Mouse (Mus musculus) naive thymus-derived CD4-positive, alpha-beta T cell, adult 2 months (primary cell): ENCODE data around the gene Speer4d.
A peak's percentile ranks its signal among the peaks of the same experiment; 100 is the strongest.
"Not testable (repeated sequence)": the region's sequence is repeated elsewhere in the genome, so short reads cannot be mapped to it uniquely, and the experiment has no call there.

Source experiments
- DNase-seq: peaks from one replicate; pipeline ENCODE4 v3.0.0-alpha.2; 2011; ENCODE audit warnings: low read depth

The Speer4d gene

DNA sequence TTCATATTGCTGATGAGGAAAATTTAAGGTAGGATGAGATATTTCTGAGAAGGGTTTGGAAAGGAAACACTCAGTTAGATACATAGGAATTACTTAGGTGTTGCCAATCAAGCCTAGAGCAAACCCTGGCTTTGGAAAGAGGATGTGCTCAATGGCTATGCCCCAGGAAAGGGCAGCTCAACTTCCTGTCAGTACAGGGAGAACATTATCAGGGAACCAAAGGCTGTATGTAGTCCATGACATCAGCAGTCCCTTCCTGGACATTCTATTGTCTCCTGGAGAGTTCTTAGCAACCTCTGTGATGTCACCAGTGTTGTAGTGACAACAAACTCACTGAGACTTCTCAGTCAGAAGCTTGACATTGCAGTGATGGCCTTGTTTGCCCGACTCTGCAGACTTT is at the start of gene Speer4d:
Gene Speer4d, plus strand, starts transcription at position 301 of the 400 bp plus-strand sequence.
- not testable (repeated sequence) for DNase-seq

DNA sequence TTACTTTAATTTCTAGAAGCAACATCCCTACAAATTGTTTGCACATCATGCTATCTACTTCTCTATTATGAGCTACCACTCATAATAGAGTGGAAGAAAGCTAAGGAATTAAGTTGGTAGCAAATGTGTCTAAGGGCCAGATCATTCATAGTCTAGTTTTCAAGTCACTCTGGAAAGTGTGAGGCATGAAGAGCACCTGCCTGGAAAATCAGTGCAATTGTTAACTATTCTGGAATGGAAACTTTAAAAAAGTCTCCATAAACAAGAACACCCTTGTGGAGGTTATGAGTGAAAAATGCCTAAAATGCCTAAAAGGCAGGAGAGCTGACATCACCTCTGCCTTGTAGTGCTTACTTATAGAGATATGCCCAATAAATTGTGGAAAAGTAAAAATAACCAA is 45.1 kb upstream of the Speer4d start:
- DNase-seq, result not testable (repeated sequence)

DNA sequence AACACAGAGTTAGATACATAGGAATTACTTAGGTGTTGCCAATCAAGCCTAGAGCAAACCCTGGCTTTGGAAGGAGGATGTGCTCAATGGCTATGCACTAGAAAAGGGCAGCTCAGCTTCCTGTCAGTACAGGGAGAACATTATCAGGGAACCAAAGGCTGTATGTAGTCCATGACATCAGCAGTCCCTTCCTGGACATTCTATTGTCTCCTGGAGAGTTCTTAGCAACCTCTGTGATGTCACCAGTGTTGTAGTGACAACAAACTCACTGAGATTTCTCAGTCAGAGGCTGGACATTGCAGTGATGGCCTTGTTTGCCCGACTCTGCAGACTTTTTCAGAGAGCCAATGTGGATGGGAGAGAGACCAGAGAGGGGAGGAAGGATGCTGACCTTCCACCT is 41.8 kb upstream of the Speer4d start, which contains the start of gene Gm21083:
Gene Gm21083, plus strand, starts transcription at position 301 of the 400 bp plus-strand sequence.
- not testable (repeated sequence) for DNase-seq

DNA sequence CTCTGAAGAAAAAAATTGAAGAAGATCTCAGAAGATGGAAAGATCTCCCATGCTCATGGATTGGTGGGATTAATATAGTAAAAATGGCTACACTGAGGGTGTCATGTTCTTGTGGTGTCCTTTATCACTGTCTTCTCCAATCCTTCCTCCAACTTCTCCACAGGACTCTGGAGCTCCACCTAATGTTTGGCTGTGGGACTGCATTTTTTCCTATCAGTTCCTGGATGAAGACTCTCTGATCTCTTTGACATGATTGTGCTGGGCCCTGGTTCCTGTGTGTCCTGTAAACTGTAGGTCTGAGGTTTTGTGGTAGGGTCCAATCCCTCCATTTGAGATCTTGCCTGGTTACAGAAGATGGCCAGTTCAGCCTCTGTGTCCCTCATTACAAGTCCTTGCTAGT is 32.5 kb upstream of the Speer4d start:
- DNase-seq, result not testable (repeated sequence)

DNA sequence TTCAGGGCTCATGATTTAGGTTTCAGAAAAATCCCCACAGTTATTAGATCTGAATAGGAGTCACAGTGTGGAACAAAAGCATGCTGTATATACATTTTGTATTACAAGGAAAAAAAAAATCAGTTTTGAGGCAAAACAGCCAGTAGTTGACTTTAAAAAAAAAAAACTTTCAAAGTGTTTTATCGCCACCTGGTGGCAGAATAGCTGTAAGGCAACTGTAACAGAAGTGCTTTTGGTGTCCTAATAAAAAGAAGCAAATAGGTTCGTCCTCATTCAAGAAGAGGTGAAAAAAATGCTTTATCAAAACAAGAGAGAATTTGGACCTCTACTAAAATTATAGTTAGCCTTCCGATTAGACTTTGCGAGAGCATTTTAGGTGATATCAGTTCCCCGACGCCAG is 30.6 kb upstream of the Speer4d start:
- DNase-seq, result peak; percentile 2

DNA sequence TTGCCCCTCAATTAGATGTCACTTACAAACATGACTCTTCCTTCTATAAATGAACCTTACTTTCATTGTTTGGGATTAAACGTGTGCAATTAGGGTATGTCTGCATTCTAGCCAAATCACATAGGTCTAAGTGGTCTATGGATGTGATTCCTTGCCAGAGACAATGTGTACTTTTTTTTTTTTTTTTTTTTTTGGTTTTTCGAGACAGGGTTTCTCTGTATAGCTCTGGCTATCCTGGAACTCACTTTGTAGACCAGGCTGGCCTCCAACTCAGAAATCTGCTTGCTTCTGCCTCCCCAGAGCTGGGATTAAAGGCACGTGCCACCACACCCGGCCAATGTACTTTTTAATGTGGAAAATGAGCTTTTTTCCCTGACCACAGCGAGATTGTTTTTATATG is 28.2 kb upstream of the Speer4d start:
- not testable (repeated sequence) for DNase-seq

DNA sequence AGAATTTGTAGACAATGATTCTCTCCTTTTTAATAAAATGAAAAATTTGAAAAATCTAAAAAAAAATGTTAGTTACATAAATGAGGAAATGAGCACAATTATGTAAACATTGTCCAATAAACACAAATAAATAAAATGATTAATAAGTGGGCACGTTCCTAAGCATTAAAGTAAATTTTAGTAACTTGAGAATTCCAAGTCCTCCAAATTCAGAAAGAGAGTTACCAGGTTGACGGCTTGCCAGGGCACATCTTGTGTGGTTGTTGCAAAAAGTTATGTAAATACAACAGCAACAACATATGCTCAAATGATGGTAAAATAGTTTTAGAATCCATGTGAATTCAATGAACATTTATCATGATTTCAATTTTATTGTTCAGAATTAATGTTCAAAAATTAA is 27.3 kb upstream of the Speer4d start:
- not testable (repeated sequence) for DNase-seq

DNA sequence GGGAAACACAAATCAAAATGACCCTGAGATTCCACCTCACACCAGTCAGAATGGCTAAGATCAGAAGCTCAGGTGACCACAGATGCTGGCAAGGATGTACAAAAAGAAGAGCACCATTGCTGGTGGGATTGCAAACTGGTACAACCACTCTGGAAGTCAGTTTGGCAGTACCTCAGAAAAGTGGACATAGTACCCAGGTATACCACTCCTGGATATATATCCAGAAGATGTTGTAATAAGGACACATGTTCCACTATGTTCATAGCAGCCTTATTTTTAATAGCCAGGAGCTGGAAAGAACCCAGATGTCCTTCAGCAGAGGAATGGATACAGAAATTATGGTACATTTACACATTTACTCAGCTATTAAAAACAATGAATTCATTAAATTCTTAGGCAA is 20.0 kb upstream of the Speer4d start:
- not testable (repeated sequence) for DNase-seq

DNA sequence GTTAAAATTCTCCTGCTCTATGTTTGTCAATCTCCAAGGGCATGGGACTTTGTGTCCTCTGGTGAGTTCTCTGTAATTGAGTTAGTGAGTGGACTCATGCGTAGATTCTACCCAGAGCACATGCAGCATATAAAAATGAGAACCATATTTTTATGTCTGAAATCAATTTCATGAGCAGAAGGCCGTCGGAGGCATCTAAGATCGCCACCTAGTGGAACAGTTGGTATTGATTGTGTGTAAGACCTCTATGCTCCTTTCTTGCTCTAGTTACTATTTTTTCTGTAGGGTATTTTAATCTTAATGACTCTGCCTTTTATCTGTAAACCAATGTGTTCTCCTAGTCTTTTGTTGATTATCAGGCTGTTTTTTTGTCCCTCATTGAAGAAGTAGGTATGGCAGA is 18.5 kb upstream of the Speer4d start:
- DNase-seq, result not testable (repeated sequence)

DNA sequence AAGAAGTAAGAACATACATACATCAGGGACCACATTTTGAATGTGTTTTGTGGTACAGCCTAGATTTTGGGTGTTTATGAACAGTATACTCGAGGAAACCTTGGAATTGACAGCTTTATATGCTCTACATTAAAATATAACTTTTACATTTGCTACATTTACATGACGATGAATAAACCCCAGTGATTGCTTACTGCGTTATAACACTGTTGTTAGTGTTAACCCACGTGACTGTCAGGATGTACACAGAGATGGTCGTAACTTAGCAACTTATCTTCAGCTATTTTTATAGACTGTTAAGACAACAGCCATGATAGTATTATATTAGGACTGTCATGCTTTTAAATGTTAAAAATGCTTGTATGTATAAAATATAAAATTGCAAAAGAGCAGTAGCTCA is 17.4 kb upstream of the Speer4d start:
- not testable (repeated sequence) for DNase-seq

DNA sequence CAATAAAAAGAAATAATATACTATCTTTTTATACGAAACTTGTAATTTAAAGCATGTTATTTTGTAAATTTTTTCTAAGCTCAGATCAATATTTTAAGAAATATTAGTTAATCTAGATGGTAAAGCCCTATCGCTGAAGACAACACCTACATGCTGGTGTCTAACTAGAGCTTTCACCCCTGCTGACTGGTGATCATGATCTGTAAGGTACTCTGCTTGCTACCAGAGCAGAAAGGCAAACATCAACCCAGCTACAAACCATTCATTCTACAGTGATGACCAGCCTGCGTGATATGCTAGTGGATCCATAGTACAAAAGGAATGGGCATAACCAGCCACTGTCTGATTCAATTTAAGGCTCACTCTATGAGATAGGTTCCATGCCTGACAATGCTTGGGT is 16.9 kb upstream of the Speer4d start:
- not testable (repeated sequence) for DNase-seq

DNA sequence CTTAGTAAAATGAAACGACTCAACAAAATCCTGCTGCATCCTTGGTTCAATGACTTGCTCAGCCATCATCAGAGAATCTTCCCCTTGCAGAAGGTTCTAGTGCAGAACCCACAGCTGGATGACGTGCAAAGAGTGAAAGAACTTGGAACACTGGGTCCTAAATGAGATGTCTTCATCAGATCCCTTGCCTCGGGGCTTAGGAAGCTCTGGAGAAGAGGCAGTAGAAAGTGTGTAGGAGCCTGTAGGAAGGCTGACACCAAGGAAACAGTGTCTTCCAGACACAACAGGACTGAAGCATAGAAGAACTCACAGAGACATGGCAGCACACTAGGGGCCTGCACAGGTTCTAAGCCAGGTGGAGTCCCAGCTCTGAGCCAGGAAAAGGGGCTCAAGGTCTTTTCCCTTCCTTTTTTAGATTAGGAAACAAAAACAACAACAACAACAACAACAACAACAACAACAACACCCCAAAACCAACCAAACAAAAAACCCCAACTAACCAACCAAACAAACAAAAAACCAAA is 16.4 kb upstream of the Speer4d start:
- DNase-seq, result not testable (repeated sequence)

DNA sequence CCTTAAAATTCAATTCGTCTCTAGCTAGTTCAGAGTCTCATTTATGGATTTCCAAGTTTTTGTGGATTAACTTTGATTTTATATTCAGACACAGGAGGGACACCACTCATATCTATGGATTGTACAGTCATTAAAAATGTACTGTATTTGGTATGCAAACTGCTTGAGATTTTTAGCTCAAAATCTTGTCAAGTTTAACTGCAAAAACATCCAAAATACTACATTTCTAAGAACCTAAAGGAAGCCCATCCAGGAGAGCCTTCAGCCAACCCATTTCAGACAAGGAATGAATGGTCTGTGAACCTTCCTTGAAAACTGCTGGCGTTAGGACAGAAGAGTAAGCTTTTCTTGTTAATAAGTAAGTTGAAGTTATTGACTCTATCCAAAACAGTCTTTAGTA is 15.9 kb upstream of the Speer4d start:
- DNase-seq, result not testable (repeated sequence)

DNA sequence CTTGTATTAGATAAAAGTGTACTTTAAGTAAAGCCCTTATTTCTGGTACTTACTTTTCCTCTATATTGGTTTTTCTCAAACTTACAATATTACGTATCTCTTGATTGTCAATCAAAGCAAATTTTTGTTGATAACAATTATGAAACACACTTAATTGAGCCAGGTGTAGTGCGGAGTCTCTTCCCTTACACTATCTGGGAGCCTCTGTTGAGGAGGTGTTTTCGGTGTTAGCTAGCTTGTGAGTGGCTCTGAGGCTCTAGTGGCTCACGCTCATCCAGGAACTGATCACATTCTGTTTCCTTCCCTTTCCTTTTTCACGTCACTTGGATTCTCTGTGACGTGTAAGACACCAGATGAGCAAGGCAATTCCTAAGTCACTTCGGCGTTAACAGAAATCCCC is 15.3 kb upstream of the Speer4d start:
- DNase-seq, result not testable (repeated sequence)

DNA sequence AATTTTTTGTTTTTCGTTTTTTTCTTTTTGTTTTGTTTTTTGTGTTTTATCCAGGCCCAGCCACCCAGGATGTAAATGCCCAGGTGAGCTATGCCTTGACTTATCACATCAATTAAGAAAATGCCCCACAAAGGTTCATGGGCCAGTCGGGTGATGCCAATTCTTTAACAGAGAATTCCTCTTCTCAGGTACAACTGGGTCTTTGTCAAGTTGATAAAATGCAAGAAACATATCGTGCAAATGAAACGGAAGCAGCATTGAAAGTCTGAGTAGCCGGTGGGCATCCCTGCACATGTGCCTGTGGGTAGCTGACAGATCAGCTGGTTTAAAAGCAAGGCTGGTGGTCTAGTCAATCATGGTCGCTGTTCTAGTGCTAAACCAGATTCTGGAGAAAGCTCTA is 12.2 kb upstream of the Speer4d start:
- not testable (repeated sequence) for DNase-seq

DNA sequence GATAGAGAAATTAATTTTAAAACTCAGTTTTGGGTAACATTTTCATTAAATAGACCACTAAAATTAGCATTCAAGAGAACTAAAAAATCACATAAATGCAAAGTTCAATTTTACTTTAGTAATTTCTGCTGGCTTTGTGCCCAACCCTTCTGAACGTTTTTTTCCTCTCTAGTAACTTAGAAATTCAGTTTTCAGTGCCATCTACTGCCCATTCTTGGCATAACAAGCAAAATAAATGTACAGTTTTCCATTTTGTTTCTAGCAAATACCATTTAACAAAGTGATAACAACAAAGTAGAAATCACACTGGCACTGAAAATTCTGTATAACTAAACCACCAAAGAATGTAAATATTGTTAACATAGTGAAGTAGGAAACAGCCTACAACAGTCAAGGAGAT is 8.2 kb upstream of the Speer4d start:
- DNase-seq, result not testable (repeated sequence)

DNA sequence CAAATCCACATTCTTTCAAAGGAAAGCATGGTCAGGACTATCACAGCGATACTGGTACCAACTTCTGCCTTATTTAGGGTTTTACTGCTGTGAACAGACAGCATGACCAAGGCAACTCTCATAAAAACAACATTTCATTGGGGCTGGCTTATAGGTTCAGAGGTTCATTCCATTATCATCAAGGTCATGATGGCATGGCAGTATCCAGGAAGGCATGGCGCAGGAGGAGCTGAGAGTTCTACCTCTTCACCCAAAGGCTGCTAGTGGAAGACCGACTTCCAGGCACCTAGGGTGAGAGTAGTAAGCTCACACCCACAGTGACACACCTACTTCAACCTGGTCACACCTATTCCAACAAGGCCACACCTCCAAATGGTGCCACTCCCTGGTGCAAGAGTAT is 2.7 kb upstream of the Speer4d start:
- not testable (repeated sequence) for DNase-seq

DNA sequence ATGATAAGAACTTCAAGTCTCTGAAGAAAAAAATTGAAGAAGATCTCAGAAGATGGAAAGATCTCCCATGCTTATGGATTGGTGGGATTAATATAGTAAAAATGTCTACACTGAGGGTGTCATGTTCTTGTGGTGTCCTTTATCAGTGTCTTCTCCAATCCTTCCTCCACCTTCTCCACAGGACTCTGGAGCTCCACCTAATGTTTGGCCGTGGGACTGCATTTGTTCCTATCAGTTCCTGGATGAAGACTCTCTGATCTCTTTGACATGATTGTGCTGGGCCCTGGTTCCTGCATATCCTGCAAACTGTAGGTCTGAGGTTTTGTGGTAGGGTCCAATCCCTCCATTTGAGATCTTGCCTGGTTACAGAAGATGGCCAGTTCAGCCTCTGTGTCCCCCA is 9.3 kb downstream of the Speer4d start:
- DNase-seq, result not testable (repeated sequence)

DNA sequence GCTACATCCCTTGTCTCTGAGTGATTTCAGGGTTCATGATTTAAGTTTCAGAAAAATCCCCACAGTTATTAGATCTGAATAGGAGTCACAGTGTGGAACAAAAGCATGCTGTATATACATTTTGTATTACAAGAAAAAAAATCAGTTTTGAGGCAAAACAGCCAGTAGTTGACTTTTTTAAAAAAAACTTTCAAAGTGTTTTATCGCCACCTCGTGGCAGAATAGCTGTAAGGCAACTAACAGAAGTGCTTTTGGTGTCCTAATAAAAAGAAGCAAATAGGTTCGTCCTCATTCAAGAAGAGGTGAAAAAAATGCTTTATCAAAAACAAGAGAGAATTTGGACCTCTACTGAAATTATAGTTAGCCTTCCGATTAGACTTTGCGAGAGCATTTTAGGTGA is 11.2 kb downstream of the Speer4d start:
- DNase-seq, result not testable (repeated sequence)

DNA sequence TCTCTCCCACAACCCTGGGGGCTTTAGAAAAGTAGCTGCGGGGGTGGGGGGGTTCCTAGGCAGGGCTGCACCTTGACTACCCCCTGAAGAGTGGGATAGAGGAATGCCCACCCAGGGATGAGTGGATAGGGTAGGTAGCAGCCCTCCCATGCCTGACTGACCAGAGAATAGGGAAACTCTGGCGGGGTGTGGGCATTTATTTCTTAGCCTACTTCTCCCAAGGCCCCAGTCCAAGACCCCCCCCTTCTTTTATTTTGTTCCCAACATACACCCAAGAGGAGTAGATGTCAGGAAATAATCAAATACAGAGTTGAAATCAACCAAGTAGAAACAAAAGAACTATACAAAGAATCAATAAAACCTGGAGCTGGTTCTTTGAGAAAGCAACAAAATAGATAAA is 18.8 kb downstream of the Speer4d start:
- DNase-seq, result not testable (repeated sequence)

DNA sequence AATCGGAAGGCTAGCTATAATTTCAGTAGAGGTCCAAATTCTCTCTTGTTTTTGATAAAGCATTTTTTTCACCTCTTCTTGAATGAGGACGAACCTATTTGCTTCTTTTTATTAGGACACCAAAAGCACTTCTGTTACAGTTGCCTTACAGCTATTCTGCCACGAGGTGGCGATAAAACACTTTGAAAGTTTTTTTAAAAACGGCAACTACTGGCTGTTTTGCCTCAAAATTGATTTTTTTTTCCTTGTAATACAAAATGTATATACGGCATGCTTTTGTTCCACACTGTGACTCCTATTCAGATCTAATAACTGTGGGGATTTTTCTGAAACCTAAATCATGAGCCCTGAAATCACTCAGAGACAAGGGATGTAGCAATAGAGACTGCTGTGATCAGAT is 26.8 kb downstream of the Speer4d start:
- DNase-seq, result not testable (repeated sequence)

DNA sequence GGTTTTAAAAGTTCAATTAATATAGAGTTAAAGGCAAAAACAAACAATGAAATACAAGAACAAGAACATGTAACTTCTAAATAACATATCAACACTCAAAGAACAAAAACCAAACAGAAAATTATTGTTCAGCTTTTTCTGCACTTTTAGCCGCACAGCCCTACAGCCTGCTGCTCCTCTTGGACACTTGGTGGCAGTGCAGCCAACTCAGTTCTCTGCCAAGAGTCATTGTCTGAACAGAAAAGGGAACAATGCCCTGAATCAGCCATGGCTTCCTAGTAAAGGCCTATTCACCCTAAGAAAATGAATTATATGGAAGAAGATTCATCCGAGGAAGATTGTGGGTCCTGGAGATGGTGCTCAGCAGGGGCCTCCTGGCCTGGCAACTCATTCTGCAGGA is 33.5 kb downstream of the Speer4d start:
- not testable (repeated sequence) for DNase-seq

DNA sequence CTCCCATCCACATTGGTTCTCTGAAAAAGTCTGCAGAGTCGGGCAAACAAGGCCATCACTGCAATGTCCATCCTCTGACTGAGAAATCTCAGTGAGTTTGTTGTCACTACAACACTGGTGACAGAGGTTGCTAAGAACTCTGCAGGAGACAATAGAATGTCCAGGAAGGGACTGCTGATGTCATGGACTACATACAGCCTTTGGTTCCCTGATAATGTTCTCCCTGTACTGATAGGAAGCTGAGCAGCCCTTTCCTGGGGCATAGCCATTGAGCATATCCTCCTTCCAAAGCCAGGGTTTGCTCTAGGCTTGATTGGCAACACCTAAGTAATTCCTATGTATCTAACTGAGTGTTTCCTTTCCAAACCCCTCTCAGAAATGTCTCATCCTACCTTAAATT is 38.1 kb downstream of the Speer4d start, which contains the start of gene 4930572O03Rik:
Gene 4930572O03Rik, minus strand, starts transcription at position 101 of the 400 bp plus-strand sequence.
- not testable (repeated sequence) for DNase-seq

DNA sequence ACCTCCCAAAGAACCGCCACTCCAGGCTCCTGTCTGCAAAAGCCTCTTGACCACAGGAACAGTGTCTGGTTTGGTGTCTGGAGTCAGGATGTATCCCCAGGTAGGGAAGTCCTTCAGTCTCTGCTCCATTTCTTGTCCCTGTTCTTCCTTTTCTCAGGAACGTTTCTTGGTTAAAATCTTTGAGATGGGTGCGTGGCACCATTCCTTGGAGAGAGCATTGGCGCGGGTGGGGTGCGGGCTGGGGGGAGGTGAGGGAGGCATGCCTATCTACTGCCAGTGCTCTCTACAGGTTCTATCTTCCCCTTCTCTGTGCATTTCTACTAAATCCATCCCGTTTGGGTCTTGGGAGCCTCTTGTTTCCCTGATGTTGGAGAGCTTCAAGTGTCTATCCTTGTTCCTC is 45.0 kb downstream of the Speer4d start:
- not testable (repeated sequence) for DNase-seq
